Mouse (Mus musculus): ENCODE results near the gene Methig1. TPM values are rescaled to one million over a fixed set of nuclear protein-coding genes. Genes with fewer than 3 reads are reported as not detected.

Gene Methig1
- polyA plus RNA-seq, 1 experiment, result not detected

- TF ChIP-seq CTCF (IDR thresholded peaks at IDR 0.05; ENCODE audit: extremely low read depth, insufficient read depth, insufficient read length, insufficient replicate concordance), result no peak
- TF ChIP-seq POLR2A (IDR thresholded peaks at IDR 0.05; ENCODE audit: low read depth, low read length), result no peak
Observed at GRCm38 (mm10) chr15:100388224-100388835, 35.4 kb downstream of the Methig1 start.

GRCm38 (mm10) chr15:100388886-100389285 lies 35.9 kb downstream of the Methig1 start:
- H3K27ac ChIP-seq (ENCODE audit: insufficient read depth, low read length), result no peak overlapping the region
- no peaks in the 10 kb centered on the region for H3K27me3 ChIP-seq (ENCODE audit: control insufficient read depth, insufficient read depth, low read length)
- WGBS, result 83% methylated on average over 9 of the region's 9 CpGs
- no peak for TF ChIP-seq CTCF (IDR thresholded peaks at IDR 0.05; ENCODE audit: extremely low read depth, insufficient read depth, insufficient read length, insufficient replicate concordance)
- TF ChIP-seq POLR2A (IDR thresholded peaks at IDR 0.05; ENCODE audit: low read depth, low read length), result no peak
- peaks cover 9% of the 10 kb centered on the region for H3K4me1 ChIP-seq (ENCODE audit: control insufficient read depth, insufficient read depth, insufficient read length)
- H3K4me3 ChIP-seq (ENCODE audit: extremely low read depth, insufficient read depth, insufficient read length), result no peak overlapping the region
- no peak for DNase-seq (ENCODE audit: low read depth in 1 of 2, low spot score in 2 of 2)
- peaks cover 4% of the 10 kb centered on the region for H3K36me3 ChIP-seq (ENCODE audit: control insufficient read depth, insufficient read depth, low read length)

More at GRCm38 (mm10) chr15:100388224-100388835, 35.4 kb downstream of the Methig1 start:
- Histone ChIP-seq H3K4me1 (ENCODE audit: control insufficient read depth, insufficient read depth, insufficient read length) (peaks cover 9% of the 10 kb centered on the region), H3K36me3 (ENCODE audit: control insufficient read depth, insufficient read depth, low read length) (no peaks in the 10 kb centered on the region), H3K27me3 (ENCODE audit: control insufficient read depth, insufficient read depth, low read length) (no peaks in the 10 kb centered on the region), H3K4me3 (ENCODE audit: extremely low read depth, insufficient read depth, insufficient read length) (no peak overlapping the region), H3K27ac (ENCODE audit: insufficient read depth, low read length) (no peak overlapping the region)
- WGBS, result 18% methylated on average over 16 of the region's 16 CpGs
- DNase-seq (ENCODE audit: low read depth in 1 of 2, low spot score in 2 of 2), result peak; percentile 7 to 30

- Histone ChIP-seq H3K4me3 (ENCODE audit: extremely low read depth, insufficient read depth, insufficient read length) (no peak overlapping the region), H3K27ac (ENCODE audit: insufficient read depth, low read length) (no peak overlapping the region), H3K27me3 (ENCODE audit: control insufficient read depth, insufficient read depth, low read length) (no peaks in the 10 kb centered on the region), H3K4me1 (ENCODE audit: control insufficient read depth, insufficient read depth, insufficient read length) (peaks cover 9% of the 10 kb centered on the region), H3K36me3 (ENCODE audit: control insufficient read depth, insufficient read depth, low read length) (peaks cover 9% of the 10 kb centered on the region)
- WGBS, result 70% methylated on average over 7 of the region's 7 CpGs
- no peak for DNase-seq (ENCODE audit: low read depth in 1 of 2, low spot score in 2 of 2)
- TF ChIP-seq CTCF (IDR thresholded peaks at IDR 0.05; ENCODE audit: extremely low read depth, insufficient read depth, insufficient read length, insufficient replicate concordance) (no peak), POLR2A (IDR thresholded peaks at IDR 0.05; ENCODE audit: low read depth, low read length) (no peak)
Observed at GRCm38 (mm10) chr15:100391066-100391465, 38.1 kb downstream of the Methig1 start.

GRCm38 (mm10) chr15:100391599-100391998 lies 38.6 kb downstream of the Methig1 start:
- Histone ChIP-seq H3K27me3 (ENCODE audit: control insufficient read depth, insufficient read depth, low read length) (no peaks in the 10 kb centered on the region), H3K4me3 (ENCODE audit: extremely low read depth, insufficient read depth, insufficient read length) (no peak overlapping the region), H3K27ac (ENCODE audit: insufficient read depth, low read length) (no peak overlapping the region), H3K4me1 (ENCODE audit: control insufficient read depth, insufficient read depth, insufficient read length) (peaks cover 9% of the 10 kb centered on the region), H3K36me3 (ENCODE audit: control insufficient read depth, insufficient read depth, low read length) (peaks cover 9% of the 10 kb centered on the region)
- no peak for DNase-seq (ENCODE audit: low read depth in 1 of 2, low spot score in 2 of 2)
- TF ChIP-seq POLR2A (IDR thresholded peaks at IDR 0.05; ENCODE audit: low read depth, low read length) (no peak), CTCF (IDR thresholded peaks at IDR 0.05; ENCODE audit: extremely low read depth, insufficient read depth, insufficient read length, insufficient replicate concordance) (no peak)
- WGBS, result 73% methylated on average over 7 of the region's 7 CpGs

GRCm38 (mm10) chr15:100393016-100393415 lies 40.1 kb downstream of the Methig1 start:
- Histone ChIP-seq H3K4me1 (ENCODE audit: control insufficient read depth, insufficient read depth, insufficient read length) (peaks cover 7% of the 10 kb centered on the region), H3K27ac (ENCODE audit: insufficient read depth, low read length) (no peak overlapping the region), H3K36me3 (ENCODE audit: control insufficient read depth, insufficient read depth, low read length) (peaks cover 14% of the 10 kb centered on the region), H3K27me3 (ENCODE audit: control insufficient read depth, insufficient read depth, low read length) (no peaks in the 10 kb centered on the region), H3K4me3 (ENCODE audit: extremely low read depth, insufficient read depth, insufficient read length) (no peak overlapping the region)
- no peak for TF ChIP-seq POLR2A (IDR thresholded peaks at IDR 0.05; ENCODE audit: low read depth, low read length)
- no peak for TF ChIP-seq CTCF (IDR thresholded peaks at IDR 0.05; ENCODE audit: extremely low read depth, insufficient read depth, insufficient read length, insufficient replicate concordance)
- 89% methylated on average over 11 of the region's 11 CpGs for WGBS
- no peak for DNase-seq (ENCODE audit: low read depth in 1 of 2, low spot score in 2 of 2)

- H3K27me3 ChIP-seq (ENCODE audit: control insufficient read depth, insufficient read depth, low read length), result no peaks in the 10 kb centered on the region
- peaks cover 26% of the 10 kb centered on the region for H3K36me3 ChIP-seq (ENCODE audit: control insufficient read depth, insufficient read depth, low read length)
- H3K4me1 ChIP-seq (ENCODE audit: control insufficient read depth, insufficient read depth, insufficient read length), result no peaks in the 10 kb centered on the region
- 93% methylated on average over 3 of the region's 3 CpGs for WGBS
- H3K27ac ChIP-seq (ENCODE audit: insufficient read depth, low read length), result no peak overlapping the region
- DNase-seq (ENCODE audit: low read depth in 1 of 2, low spot score in 2 of 2), result no peak
- no peak overlapping the region for H3K4me3 ChIP-seq (ENCODE audit: extremely low read depth, insufficient read depth, insufficient read length)
- TF ChIP-seq POLR2A (IDR thresholded peaks at IDR 0.05; ENCODE audit: low read depth, low read length) (no peak), CTCF (IDR thresholded peaks at IDR 0.05; ENCODE audit: extremely low read depth, insufficient read depth, insufficient read length, insufficient replicate concordance) (no peak)
Observed at GRCm38 (mm10) chr15:100395561-100395960, 42.6 kb downstream of the Methig1 start.

GRCm38 (mm10) chr15:100400592-100401250 lies 47.8 kb downstream of the Methig1 start:
- Histone ChIP-seq H3K27me3 (ENCODE audit: control insufficient read depth, insufficient read depth, low read length) (no peaks in the 10 kb centered on the region), H3K27ac (ENCODE audit: insufficient read depth, low read length) (no peak overlapping the region), H3K36me3 (ENCODE audit: control insufficient read depth, insufficient read depth, low read length) (peaks cover 39% of the 10 kb centered on the region), H3K4me3 (ENCODE audit: extremely low read depth, insufficient read depth, insufficient read length) (no peak overlapping the region), H3K4me1 (ENCODE audit: control insufficient read depth, insufficient read depth, insufficient read length) (no peaks in the 10 kb centered on the region)
- WGBS, result 91% methylated on average over 16 of the region's 16 CpGs
- DNase-seq (ENCODE audit: low read depth in 1 of 2, low spot score in 2 of 2), result no peak
- TF ChIP-seq CTCF (IDR thresholded peaks at IDR 0.05; ENCODE audit: extremely low read depth, insufficient read depth, insufficient read length, insufficient replicate concordance) (no peak), POLR2A (IDR thresholded peaks at IDR 0.05; ENCODE audit: low read depth, low read length) (no peak)

All from spleen, adult 2 months (tissue).